10 mouse cellular contexts compared by ENCODE assay signal in genomic region chr2:153612594-153613281, GRCm38 (mm10). TPM values are rescaled to one million over a fixed set of nuclear protein-coding genes. Genes with fewer than 3 reads are reported as not detected.
DNase-seq lines count a peak whose midpoint lies in the region; ATAC-seq lines count a peak whose summit lies in the region.
"Had no signal": no experiment of that assay in that cellular context is flagged by ENCODE, and none has a peak within 500 bp of the region (broad histone marks: within the 10 kb centered on the region; RNA-seq: fewer than 3 reads in every experiment).

No protein-coding gene starts in this region.

- no peak overlapping the region for H3K9ac ChIP-seq in forebrain, embryonic 11.5 days (ENCODE audit: low read length)
- no peak overlapping the region for H3K9ac ChIP-seq in heart, embryonic 15.5 days
- H3K9ac ChIP-seq in midbrain, embryonic 13.5 days (replicated peaks), result 0 out of 2 replicates have a peak overlapping the region, but pooled peaks have one; percentile 19
- H3K9ac ChIP-seq: liver, embryonic 14.5 days had no signal

- H3K9me3 ChIP-seq in forebrain, embryonic 10.5 days, result no peaks in the 10 kb centered on the region
- no peaks in the 10 kb centered on the region for H3K9me3 ChIP-seq in forebrain, embryonic 11.5 days (ENCODE audit: control insufficient read depth, low read length)
- H3K9me3 ChIP-seq in megakaryocyte, embryonic 14.5 days, result no peaks in the 10 kb centered on the region
- no peaks in the 10 kb centered on the region for H3K9me3 ChIP-seq in heart, embryonic 15.5 days (replicated peaks)
- no peaks in the 10 kb centered on the region for H3K9me3 ChIP-seq in midbrain, embryonic 13.5 days

- peaks cover 4% of the 10 kb centered on the region; the same call in 1 of the 2 replicates for H3K36me3 ChIP-seq in forebrain, embryonic 10.5 days (replicated peaks)
- H3K36me3 ChIP-seq in forebrain, embryonic 11.5 days (ENCODE audit: control insufficient read depth, insufficient read depth, low read length), result no peaks in the 10 kb centered on the region
- peaks cover 31% of the 10 kb centered on the region for H3K36me3 ChIP-seq in megakaryocyte, embryonic 14.5 days (replicated peaks; ENCODE audit: low read length)
- peaks cover 2% of the 10 kb centered on the region for H3K36me3 ChIP-seq in heart, embryonic 15.5 days
- H3K36me3 ChIP-seq in midbrain, embryonic 13.5 days, result peaks cover 9% of the 10 kb centered on the region; the same call in 1 of the 2 replicates

- 41% methylated on average over 3 of the region's 3 CpGs for WGBS in forebrain, embryonic 10.5 days
- 23% methylated on average over 3 of the region's 3 CpGs for WGBS in forebrain, embryonic 11.5 days
- WGBS in heart, embryonic 15.5 days, result 33% methylated on average over 3 of the region's 3 CpGs
- WGBS in midbrain, embryonic 13.5 days, result 24% methylated on average over 3 of the region's 3 CpGs

- peaks cover 43% of the 10 kb centered on the region for H3K4me1 ChIP-seq in forebrain, embryonic 10.5 days
- H3K4me1 ChIP-seq in forebrain, embryonic 11.5 days (replicated peaks; ENCODE audit: control insufficient read depth, insufficient read depth, low read length), result peaks cover 10% of the 10 kb centered on the region
- H3K4me1 ChIP-seq in megakaryocyte, embryonic 14.5 days, result peaks cover 91% of the 10 kb centered on the region
- peaks cover 41% of the 10 kb centered on the region for H3K4me1 ChIP-seq in heart, embryonic 15.5 days (replicated peaks)
- peaks cover 34% of the 10 kb centered on the region for H3K4me1 ChIP-seq in midbrain, embryonic 13.5 days (replicated peaks)

- no peak overlapping the region for H3K4me3 ChIP-seq in forebrain, embryonic 10.5 days
- H3K4me3 ChIP-seq in forebrain, embryonic 11.5 days (ENCODE audit: low read depth, low read length), result no peak overlapping the region
- H3K4me3 ChIP-seq in megakaryocyte, embryonic 14.5 days (replicated peaks), result peak overlapping the region; percentile 38
- H3K4me3 ChIP-seq in heart, embryonic 15.5 days, result no peak overlapping the region
- H3K4me3 ChIP-seq in midbrain, embryonic 13.5 days (replicated peaks), result no peak overlapping the region

- no peak for ATAC-seq in forebrain, embryonic 11.5 days (replicated peaks; ENCODE audit: low FRiP score)
- ATAC-seq in megakaryocyte, adult 5-6 weeks (ENCODE audit: poor library complexity, severe bottlenecking), result no peak
- no peak for ATAC-seq in heart, embryonic 15.5 days (replicated peaks; ENCODE audit: insufficient number of reproducible peaks, insufficient read depth, low FRiP score, low read depth)
- no peak for ATAC-seq in midbrain, embryonic 13.5 days

- no peak for DNase-seq in forebrain, embryonic 10.5 days (ENCODE audit: extremely low spot score, low spot score)
- DNase-seq in forebrain, embryonic 11.5 days (ENCODE audit: low spot score), result no peak
- DNase-seq in cerebellum, adult 8-10 months, result no peak
- DNase-seq in layer of hippocampus, adult 11-12 months (ENCODE audit: low spot score), result no peak
- DNase-seq: cerebellum, adult 11-12 months had no signal

- H3K4me2 ChIP-seq in forebrain, embryonic 11.5 days (ENCODE audit: low read depth, low read length, severe bottlenecking), result no peak overlapping the region
- no peak overlapping the region for H3K4me2 ChIP-seq in heart, embryonic 15.5 days
- no peak overlapping the region for H3K4me2 ChIP-seq in midbrain, embryonic 13.5 days (replicated peaks)

- H3K27me3 ChIP-seq in forebrain, embryonic 10.5 days (ENCODE audit: poor library complexity, severe bottlenecking), result no peaks in the 10 kb centered on the region
- H3K27me3 ChIP-seq in forebrain, embryonic 11.5 days (ENCODE audit: control insufficient read depth, insufficient read depth, low read length), result no peaks in the 10 kb centered on the region
- H3K27me3 ChIP-seq in megakaryocyte, embryonic 14.5 days (replicated peaks), result no peaks in the 10 kb centered on the region
- no peaks in the 10 kb centered on the region for H3K27me3 ChIP-seq in heart, embryonic 15.5 days
- no peaks in the 10 kb centered on the region for H3K27me3 ChIP-seq in midbrain, embryonic 13.5 days

- H3K27ac ChIP-seq in forebrain, embryonic 10.5 days, result peak overlapping the region; percentile 35; the same call in 1 of the 2 replicates
- H3K27ac ChIP-seq in forebrain, embryonic 11.5 days (ENCODE audit: low read depth, low read length), result no peak overlapping the region
- H3K27ac ChIP-seq in heart, embryonic 15.5 days, result peak overlapping the region; percentile 28; the same call in 1 of the 2 replicates
- peak overlapping the region; percentile 60 for H3K27ac ChIP-seq in midbrain, embryonic 13.5 days
- H3K27ac ChIP-seq: liver, embryonic 14.5 days had no signal

RNA-seq across cellular contexts. Expression of gene Commd7, which starts 19.8 kb away (rescaled TPM):
- 66.2 and 71.8 TPM in 2 replicates for polyA plus RNA-seq in forebrain, embryonic 10.5 days (2016; fragmentation: Nextera tagmentation; extraction: Ambion mirVana)
- polyA plus RNA-seq in forebrain, embryonic 11.5 days (2014; fragmentation: Nextera tagmentation; extraction: Ambion mirVana), result 56.8 and 60.9 TPM in 2 replicates
- polyA plus RNA-seq in megakaryocyte, embryonic 14.5 days (2012; ENCODE audit: insufficient read depth, low replicate concordance), result 17.9 and 24.1 TPM in 2 replicates
- total RNA-seq in megakaryocyte, adult 5-6 weeks (2015), result 41.6 and 47.2 TPM in 2 replicates
- total RNA-seq in megakaryocyte, adult 5-6 weeks (2017), result 30.3 and 34.1 TPM in 2 replicates
- polyA plus RNA-seq in heart, embryonic 15.5 days (2015; fragmentation: Nextera tagmentation; extraction: Ambion mirVana), result 52.4 and 57.0 TPM in 2 replicates
- 84.6 and 87.2 TPM in 2 replicates for polyA plus RNA-seq in midbrain, embryonic 13.5 days (2015; fragmentation: Nextera tagmentation; extraction: Ambion mirVana)

RNA-seq across cellular contexts. Expression of gene Dnmt3b, which starts 36.5 kb away (rescaled TPM):
- 24.8 and 26.9 TPM in 2 replicates for polyA plus RNA-seq in forebrain, embryonic 10.5 days (2016; fragmentation: Nextera tagmentation; extraction: Ambion mirVana)
- polyA plus RNA-seq in forebrain, embryonic 11.5 days (2014; fragmentation: Nextera tagmentation; extraction: Ambion mirVana), result 14.3 and 18.0 TPM in 2 replicates
- 20.5 and 26.4 TPM in 2 replicates for polyA plus RNA-seq in megakaryocyte, embryonic 14.5 days (2012; ENCODE audit: insufficient read depth, low replicate concordance)
- 1.3 and 2.5 TPM in 2 replicates for total RNA-seq in megakaryocyte, adult 5-6 weeks (2015)
- total RNA-seq in megakaryocyte, adult 5-6 weeks (2017), result 2.8 and 3.6 TPM in 2 replicates
- 3.6 and 10.6 TPM in 2 replicates for polyA plus RNA-seq in heart, embryonic 15.5 days (2015; fragmentation: Nextera tagmentation; extraction: Ambion mirVana)
- polyA plus RNA-seq in midbrain, embryonic 13.5 days (2015; fragmentation: Nextera tagmentation; extraction: Ambion mirVana), result 5.0 and 5.4 TPM in 2 replicates
